Mouse (Mus musculus): ENCODE results near the gene Accs. TPM values are rescaled to one million over a fixed set of nuclear protein-coding genes. Genes with fewer than 3 reads are reported as not detected.
A peak's percentile ranks its signal among the peaks of the same experiment; 100 is the strongest.

Gene Accs
- polyA plus RNA-seq, 1 experiment, result 2.4 TPM

DNA sequence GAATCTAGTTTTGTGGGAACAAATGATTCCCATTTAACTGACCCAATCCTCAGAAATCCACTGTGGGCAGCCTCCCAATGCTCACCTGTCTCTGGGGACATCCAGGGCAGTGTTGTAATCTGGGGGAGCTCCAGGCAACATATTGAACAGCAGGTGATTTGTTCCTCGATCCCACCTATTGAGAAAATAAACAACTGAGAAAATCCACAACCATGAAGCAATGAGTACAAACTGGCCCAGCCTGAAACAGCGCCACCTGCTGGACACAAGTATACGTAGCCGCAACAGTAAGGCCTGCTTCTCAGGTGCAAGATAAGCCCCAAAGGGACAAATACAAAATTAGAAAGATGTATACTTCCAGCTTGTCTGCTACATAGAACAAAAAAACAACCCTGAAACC, 37.9 kb downstream of the Accs start:
- Histone ChIP-seq H3K79me3 (ENCODE audit: low read depth) (no peaks in the 10 kb centered on the region), H3ac (ENCODE audit: control insufficient read depth, insufficient read length, low read depth) (no peak overlapping the region), H3K36me3 (ENCODE audit: control insufficient read depth, insufficient read depth) (peaks cover 29% of the 10 kb centered on the region), H3K79me2 (ENCODE audit: control insufficient read depth, insufficient read depth) (no peaks in the 10 kb centered on the region), H3K4me3 (ENCODE audit: insufficient read depth, poor library complexity, severe bottlenecking) (no peak overlapping the region), H3K27me3 (ENCODE audit: control insufficient read depth, insufficient read depth, insufficient read length) (no peaks in the 10 kb centered on the region)
- peak; percentile 51 for TF ChIP-seq CTCF (IDR thresholded peaks at IDR 0.05; ENCODE audit: control insufficient read depth, insufficient read depth, insufficient read length)
- no peak for TF ChIP-seq MAX (IDR thresholded peaks at IDR 0.05)
- TF ChIP-seq CEBPB (IDR thresholded peaks at IDR 0.05; ENCODE audit: low read depth), result peak; percentile 35

DNA sequence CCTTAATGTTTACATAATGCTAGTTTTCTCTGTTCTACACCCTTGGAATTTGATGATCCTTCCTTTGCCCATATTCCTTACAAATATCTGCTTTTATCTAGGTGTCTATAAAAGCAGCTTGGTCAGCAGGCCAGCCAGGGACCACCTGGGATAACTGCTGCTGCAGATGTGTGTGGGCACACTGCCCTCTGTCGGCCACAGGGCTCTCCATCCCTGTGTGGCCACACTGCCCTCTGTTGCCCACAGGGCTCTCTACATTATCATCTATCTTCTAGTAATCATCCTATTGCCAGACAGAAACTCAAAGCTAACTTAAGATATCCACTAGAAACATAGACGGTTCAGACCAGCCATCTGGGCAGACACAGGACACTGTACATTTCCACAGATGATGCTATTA, 39.8 kb downstream of the Accs start:
- Histone ChIP-seq H3K79me3 (ENCODE audit: low read depth) (no peaks in the 10 kb centered on the region), H3ac (ENCODE audit: control insufficient read depth, insufficient read length, low read depth) (no peak overlapping the region), H3K4me3 (ENCODE audit: insufficient read depth, poor library complexity, severe bottlenecking) (no peak overlapping the region), H3K79me2 (ENCODE audit: control insufficient read depth, insufficient read depth) (no peaks in the 10 kb centered on the region), H3K36me3 (ENCODE audit: control insufficient read depth, insufficient read depth) (peaks cover 43% of the 10 kb centered on the region), H3K27me3 (ENCODE audit: control insufficient read depth, insufficient read depth, insufficient read length) (no peaks in the 10 kb centered on the region)
- TF ChIP-seq FOSL1 (IDR thresholded peaks at IDR 0.05; ENCODE audit: insufficient read depth, low read length, poor library complexity, severe bottlenecking) (no peak), CEBPB (IDR thresholded peaks at IDR 0.05; ENCODE audit: low read depth) (no peak), MYOD1 (IDR thresholded peaks at IDR 0.05; ENCODE audit: control insufficient read depth, insufficient read length, low read depth) (no peak), CTCF (IDR thresholded peaks at IDR 0.05; ENCODE audit: control insufficient read depth, insufficient read depth, insufficient read length) (peak; percentile 98), MYOG (IDR thresholded peaks at IDR 0.05; ENCODE audit: control insufficient read depth, extremely low read depth, insufficient read length) (no peak)

DNA sequence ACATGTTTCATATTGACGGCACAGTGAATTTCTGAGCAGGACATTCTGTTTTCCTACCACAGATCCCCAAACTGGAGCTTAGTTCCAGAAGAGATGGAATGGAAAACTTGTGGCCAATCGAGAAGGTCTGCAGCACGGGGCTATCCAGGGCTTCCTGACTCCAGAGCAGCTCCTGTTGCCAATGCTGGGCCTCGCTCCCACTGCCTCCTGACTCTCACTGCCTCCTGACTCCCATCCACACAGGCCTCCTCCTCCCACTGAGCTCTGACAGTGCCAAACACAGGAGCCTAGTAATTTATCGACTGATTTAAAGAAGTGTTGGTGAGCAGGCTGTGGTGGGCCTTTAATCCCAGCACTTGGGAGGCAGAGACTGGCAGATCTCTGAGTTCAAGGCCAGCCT, 41.7 kb downstream of the Accs start:
- Histone ChIP-seq H3K36me3 (ENCODE audit: control insufficient read depth, insufficient read depth) (peaks cover 52% of the 10 kb centered on the region), H3K79me3 (ENCODE audit: low read depth) (no peaks in the 10 kb centered on the region), H3K27me3 (ENCODE audit: control insufficient read depth, insufficient read depth, insufficient read length) (no peaks in the 10 kb centered on the region), H3ac (ENCODE audit: control insufficient read depth, insufficient read length, low read depth) (no peak overlapping the region), H3K4me3 (ENCODE audit: insufficient read depth, poor library complexity, severe bottlenecking) (no peak overlapping the region), H3K79me2 (ENCODE audit: control insufficient read depth, insufficient read depth) (no peaks in the 10 kb centered on the region)
- TF ChIP-seq CTCF (IDR thresholded peaks at IDR 0.05; ENCODE audit: control insufficient read depth, insufficient read depth, insufficient read length), result no peak
- TF ChIP-seq MYOD1 (IDR thresholded peaks at IDR 0.05; ENCODE audit: control insufficient read depth, insufficient read length, low read depth), result no peak
- no peak for TF ChIP-seq MAX (IDR thresholded peaks at IDR 0.05)

DNA sequence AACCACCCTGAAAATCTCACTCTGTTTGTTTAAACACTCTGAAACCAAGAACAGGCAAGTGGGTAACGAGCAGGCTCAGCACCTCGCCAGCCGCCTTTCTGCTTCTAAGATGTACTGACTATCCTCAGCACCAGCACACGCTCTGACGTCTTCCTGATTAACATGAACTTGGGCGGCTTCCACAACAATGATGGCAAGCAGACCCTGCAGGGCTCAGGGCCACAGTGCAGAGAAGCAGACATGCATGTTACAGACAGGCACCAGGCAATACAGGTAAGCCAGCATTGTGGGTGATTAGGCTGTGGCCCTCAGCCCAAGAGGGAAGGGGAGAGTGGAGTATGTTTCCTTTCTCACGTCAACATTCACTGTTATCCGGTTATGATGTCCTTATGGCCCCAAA, 42.3 kb downstream of the Accs start:
- no peak overlapping the region for H3K4me3 ChIP-seq (ENCODE audit: insufficient read depth, poor library complexity, severe bottlenecking)
- no peaks in the 10 kb centered on the region for H3K79me3 ChIP-seq (ENCODE audit: low read depth)
- no peak for TF ChIP-seq FOSL1 (IDR thresholded peaks at IDR 0.05; ENCODE audit: insufficient read depth, low read length, poor library complexity, severe bottlenecking)
- no peak for TF ChIP-seq CEBPB (IDR thresholded peaks at IDR 0.05; ENCODE audit: low read depth)
- TF ChIP-seq CTCF (IDR thresholded peaks at IDR 0.05; ENCODE audit: control insufficient read depth, insufficient read depth, insufficient read length), result no peak
- TF ChIP-seq MAX (IDR thresholded peaks at IDR 0.05), result no peak
- TF ChIP-seq MYOD1 (IDR thresholded peaks at IDR 0.05; ENCODE audit: control insufficient read depth, insufficient read length, low read depth), result no peak
- no peak for TF ChIP-seq MYOG (IDR thresholded peaks at IDR 0.05; ENCODE audit: control insufficient read depth, extremely low read depth, insufficient read length)
- no peak for TF ChIP-seq USF1 (IDR thresholded peaks at IDR 0.05; ENCODE audit: low read depth)
- H3ac ChIP-seq (ENCODE audit: control insufficient read depth, insufficient read length, low read depth), result no peak overlapping the region
- no peaks in the 10 kb centered on the region for H3K27me3 ChIP-seq (ENCODE audit: control insufficient read depth, insufficient read depth, insufficient read length)
- peaks cover 51% of the 10 kb centered on the region for H3K36me3 ChIP-seq (ENCODE audit: control insufficient read depth, insufficient read depth)
- H3K79me2 ChIP-seq (ENCODE audit: control insufficient read depth, insufficient read depth), result no peaks in the 10 kb centered on the region

DNA sequence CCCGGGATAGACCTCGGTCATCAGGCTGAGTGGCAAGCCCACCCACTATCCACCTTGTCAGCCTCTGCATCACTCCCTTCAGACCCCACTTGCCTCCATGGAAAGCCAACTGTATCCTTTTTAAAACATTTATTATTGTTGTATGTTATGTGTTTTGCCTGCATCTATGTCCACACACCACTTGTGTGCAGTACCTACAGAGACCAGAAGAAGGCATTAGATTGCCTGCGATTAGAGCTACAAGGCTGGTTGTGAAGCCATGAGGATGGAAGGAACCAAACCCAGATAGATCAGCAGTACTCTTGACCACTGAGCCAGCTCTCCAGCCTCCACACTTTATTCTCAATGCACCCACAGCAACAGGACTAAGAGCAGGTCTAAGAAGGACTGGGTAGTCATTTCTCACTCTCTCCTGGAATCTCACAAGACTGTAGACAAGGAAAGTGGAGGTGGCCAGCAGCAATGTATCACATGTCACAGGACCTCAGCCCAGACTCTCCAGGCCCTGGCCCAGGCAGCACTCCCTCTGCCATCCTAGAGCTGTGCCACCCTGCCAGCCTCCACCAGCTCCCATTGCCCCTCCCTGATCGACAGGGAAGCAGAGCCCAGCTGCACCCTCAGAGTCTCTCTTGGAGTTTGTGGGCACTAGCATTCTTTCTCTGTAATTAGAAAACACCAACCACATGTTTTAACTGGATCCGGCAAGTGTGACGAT, 43.1 kb downstream of the Accs start:
- Histone ChIP-seq H3K79me3 (ENCODE audit: low read depth) (no peaks in the 10 kb centered on the region), H3K4me3 (ENCODE audit: insufficient read depth, poor library complexity, severe bottlenecking) (no peak overlapping the region), H3ac (ENCODE audit: control insufficient read depth, insufficient read length, low read depth) (no peak overlapping the region), H3K36me3 (ENCODE audit: control insufficient read depth, insufficient read depth) (peaks cover 56% of the 10 kb centered on the region), H3K27me3 (ENCODE audit: control insufficient read depth, insufficient read depth, insufficient read length) (no peaks in the 10 kb centered on the region), H3K79me2 (ENCODE audit: control insufficient read depth, insufficient read depth) (no peaks in the 10 kb centered on the region)
- TF ChIP-seq MYOG (IDR thresholded peaks at IDR 0.05; ENCODE audit: control insufficient read depth, extremely low read depth, insufficient read length), result no peak
- TF ChIP-seq FOSL1 (IDR thresholded peaks at IDR 0.05; ENCODE audit: insufficient read depth, low read length, poor library complexity, severe bottlenecking), result no peak
- TF ChIP-seq MYOD1 (IDR thresholded peaks at IDR 0.05; ENCODE audit: control insufficient read depth, insufficient read length, low read depth), result no peak
- TF ChIP-seq CTCF (IDR thresholded peaks at IDR 0.05; ENCODE audit: control insufficient read depth, insufficient read depth, insufficient read length), result no peak
- TF ChIP-seq MAX (IDR thresholded peaks at IDR 0.05), result no peak
- TF ChIP-seq USF1 (IDR thresholded peaks at IDR 0.05; ENCODE audit: low read depth), result no peak

DNA sequence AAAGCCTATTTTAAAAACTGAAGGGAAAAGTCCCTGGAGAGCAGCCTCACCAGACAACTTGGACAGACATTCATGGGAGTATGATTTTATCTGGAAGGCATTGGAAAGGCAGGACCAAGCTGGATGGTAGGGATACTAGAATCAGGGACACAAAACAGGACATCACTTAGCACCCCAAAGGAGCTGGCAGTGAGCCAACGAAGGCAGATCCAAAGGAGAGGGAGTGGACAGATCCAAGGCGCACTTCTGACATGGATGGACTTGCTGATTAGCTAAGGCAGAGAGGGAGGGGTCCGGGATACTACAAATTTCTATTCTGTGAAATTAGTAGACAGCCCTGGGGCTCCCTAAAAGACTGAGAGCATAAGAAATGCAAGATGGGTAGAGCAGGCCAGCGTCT, 44.2 kb downstream of the Accs start:
- Histone ChIP-seq H3K36me3 (ENCODE audit: control insufficient read depth, insufficient read depth) (peaks cover 57% of the 10 kb centered on the region), H3K27me3 (ENCODE audit: control insufficient read depth, insufficient read depth, insufficient read length) (no peaks in the 10 kb centered on the region), H3K79me2 (ENCODE audit: control insufficient read depth, insufficient read depth) (no peaks in the 10 kb centered on the region), H3K4me3 (ENCODE audit: insufficient read depth, poor library complexity, severe bottlenecking) (no peak overlapping the region), H3ac (ENCODE audit: control insufficient read depth, insufficient read length, low read depth) (no peak overlapping the region), H3K79me3 (ENCODE audit: low read depth) (no peaks in the 10 kb centered on the region)
- no peak for TF ChIP-seq MYOD1 (IDR thresholded peaks at IDR 0.05; ENCODE audit: control insufficient read depth, insufficient read length, low read depth)

Data from C2C12 (cell line).